Mouse (Mus musculus) activated CD4-positive, CD25-positive, alpha-beta regulatory T cell, adult 4 months (primary cell): ENCODE measurements around the gene Ppp1r9b. TPM values are rescaled to one million over a fixed set of nuclear protein-coding genes. Genes with fewer than 3 reads are reported as not detected.
A peak's percentile ranks its signal among the peaks of the same experiment; 100 is the strongest.
"Not testable (repeated sequence)": the region's sequence is repeated elsewhere in the genome, so short reads cannot be mapped to it uniquely, and the experiment has no call there.

Source experiments
- ATAC-seq: one replicate; pipeline ENCODE4 v1.8.0; 2017
- polyA plus RNA-seq, 2 experiments: library from polyadenylated mRNA; unstranded; fragments of 100-300 nt; shearing (Covaris generic); gene quantifications; one replicate each; pipeline ENCODE4 v1.2.1; 2017

Gene Ppp1r9b
- polyA plus RNA-seq, 2 experiments from 2014 or later: 23.1 to 24.0 TPM

- peak; percentile 55 for ATAC-seq
These were observed 7.3 kb downstream of the Ppp1r9b start for GRCm38 (mm10) chr11:94998041-94998531.

- no peak for ATAC-seq
These were observed 9.3 kb downstream of the Ppp1r9b start for GRCm38 (mm10) chr11:95000128-95000527.

- ATAC-seq: peak; percentile 64
These were observed 9.7 kb downstream of the Ppp1r9b start for GRCm38 (mm10) chr11:95000548-95000947.

DNA sequence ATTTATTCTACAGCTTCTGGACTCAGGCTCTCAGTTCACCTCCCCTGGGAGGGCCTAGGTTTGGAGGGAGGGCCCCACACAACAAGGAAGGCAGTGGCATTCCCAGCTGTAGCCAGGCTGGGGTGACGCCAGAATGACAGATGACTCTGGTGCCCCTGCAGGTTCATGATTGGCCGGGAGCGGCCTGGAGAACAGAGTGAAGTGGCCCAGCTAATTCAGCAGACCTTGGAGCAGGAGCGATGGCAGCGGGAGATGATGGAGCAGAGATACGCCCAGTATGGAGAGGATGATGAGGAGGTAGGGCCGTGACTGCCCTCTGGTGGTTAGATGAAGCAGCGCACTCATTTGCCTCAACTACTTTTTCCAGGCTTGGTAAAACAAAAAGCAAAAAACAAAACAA lies 10.2 kb downstream of the Ppp1r9b start:
- peak; percentile 30 for ATAC-seq

GRCm38 (mm10) chr11:95001584-95002347 lies 10.9 kb downstream of the Ppp1r9b start:
- no peak for ATAC-seq

GRCm38 (mm10) chr11:95002705-95003104 lies 11.9 kb downstream of the Ppp1r9b start:
- no peak for ATAC-seq

DNA sequence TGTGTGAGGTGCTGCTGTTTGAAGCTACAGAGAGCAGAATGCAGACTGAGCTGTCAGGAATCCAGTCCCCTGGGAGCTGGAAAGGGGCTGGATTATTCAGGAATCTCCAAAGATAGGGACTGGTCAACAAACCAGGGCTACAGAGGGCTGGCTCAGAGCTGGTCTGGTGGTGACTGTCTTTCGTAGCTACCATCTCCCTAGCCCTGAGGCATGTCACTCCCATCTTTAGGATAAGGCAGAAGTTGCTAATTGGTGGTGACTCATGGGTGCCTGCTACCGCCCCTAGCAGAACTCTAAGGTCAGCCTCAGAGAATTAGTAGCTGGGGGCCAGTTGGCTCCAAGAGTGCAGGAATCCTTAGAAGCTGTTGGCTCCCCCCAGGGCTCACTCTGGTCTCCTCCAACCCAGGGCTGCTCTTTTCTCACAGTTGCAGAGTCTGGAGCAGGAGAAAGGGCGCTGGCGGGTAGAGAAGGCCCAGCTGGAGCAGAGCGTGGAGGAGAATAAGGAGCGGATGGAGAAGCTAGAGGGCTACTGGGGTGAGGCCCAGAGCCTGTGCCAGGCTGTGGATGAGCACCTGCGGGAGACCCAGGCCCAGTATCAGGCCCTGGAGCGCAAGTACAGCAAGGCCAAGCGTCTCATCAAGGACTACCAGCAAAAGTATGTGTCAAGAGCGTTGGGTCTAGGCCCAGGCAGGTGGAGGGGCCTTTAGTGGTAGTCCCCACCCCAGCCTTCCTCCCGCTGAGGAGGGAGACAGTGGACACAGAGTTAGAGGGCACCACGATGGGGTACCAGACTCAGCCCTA lies 13.5 kb downstream of the Ppp1r9b start:
- ATAC-seq: no peak

DNA sequence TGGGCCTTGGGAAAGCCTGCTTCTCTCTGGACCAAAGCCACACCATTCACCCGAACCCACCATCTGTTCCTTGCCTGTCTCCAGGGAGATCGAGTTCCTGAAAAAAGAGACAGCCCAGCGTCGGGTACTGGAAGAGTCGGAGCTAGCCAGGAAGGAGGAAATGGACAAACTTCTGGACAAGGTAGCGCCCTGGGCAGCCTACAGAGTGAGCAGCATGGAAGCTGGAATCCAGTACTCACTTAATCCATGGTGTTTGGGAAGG lies 14.0 kb downstream of the Ppp1r9b start:
- no peak for ATAC-seq

GRCm38 (mm10) chr11:95006038-95006437 lies 15.2 kb downstream of the Ppp1r9b start:
- ATAC-seq: no peak

- ATAC-seq: peak; percentile 53
These were observed 15.8 kb downstream of the Ppp1r9b start for GRCm38 (mm10) chr11:95006525-95007219.

- no peak for ATAC-seq
These were observed 16.6 kb downstream of the Ppp1r9b start for GRCm38 (mm10) chr11:95007418-95007817.

DNA sequence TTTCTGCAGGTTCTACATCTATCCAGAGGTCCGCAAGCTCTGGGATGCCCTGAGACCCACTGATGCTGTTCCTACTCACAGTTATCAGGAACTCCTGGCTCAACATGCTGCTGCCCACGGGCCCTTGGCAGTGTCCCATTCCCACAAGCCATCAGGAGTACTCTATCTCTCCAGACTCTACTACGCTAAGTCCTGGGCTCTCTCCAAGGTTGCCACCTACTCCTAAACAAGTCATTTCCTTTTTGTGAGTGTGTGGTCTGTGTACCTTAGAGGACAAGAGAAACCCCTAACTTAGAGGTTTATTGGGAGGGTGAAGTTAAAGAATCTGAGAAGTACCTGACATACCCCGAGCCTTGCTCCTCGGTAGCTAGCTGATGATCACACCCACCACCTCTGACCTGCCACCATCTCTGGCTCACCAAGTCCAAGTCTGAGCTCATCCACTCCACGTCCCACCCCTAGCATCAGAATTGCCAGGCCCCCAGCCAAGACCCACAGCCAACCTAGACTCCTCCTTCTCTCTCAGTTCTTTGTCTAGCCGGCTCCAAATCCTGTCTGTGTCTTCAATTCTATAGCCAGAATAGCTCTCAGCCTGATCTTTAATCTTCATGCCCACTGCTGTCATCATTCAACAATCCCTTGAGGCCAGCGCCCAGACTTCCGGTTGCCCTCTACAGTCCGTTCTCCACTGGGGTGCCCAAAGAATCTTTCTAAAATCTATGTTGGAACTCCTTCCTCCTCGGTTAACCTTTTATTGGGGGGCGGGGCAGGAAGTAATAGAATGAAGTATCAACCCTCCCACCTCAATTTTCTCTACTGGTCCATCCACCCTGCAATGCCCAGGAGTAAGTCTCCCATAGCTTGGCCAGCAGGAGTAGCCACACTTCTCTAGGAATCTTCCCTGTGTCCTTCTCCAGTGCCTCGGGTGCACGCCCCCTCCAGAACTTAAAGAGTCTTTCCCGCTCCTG lies 18.1 kb downstream of the Ppp1r9b start:
- peak; percentile 25 for ATAC-seq

DNA sequence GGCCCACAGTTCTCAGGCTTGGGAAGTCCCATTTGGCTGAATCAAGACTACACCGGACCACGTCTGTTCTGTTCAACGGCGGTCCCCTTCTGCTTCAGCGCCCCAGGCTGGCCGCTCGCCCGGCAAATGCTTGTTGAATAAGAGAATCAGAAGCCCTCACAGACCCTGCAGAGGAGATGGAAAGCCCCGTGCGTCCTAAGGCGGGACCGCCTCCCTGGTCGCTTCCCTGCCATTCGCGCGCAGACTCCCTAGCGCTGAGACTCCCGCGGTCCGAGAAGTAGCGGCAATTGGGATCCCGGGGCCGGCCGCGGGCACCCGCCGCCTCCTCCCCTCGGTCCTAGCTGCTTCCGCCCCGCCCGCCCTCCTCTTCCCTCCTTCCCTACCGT lies 18.8 kb downstream of the Ppp1r9b start, which contains the start of gene Samd14:
TSS of gene Samd14 (plus strand) at position 251 of the 386 bp plus-strand sequence.
- no peak for ATAC-seq

DNA sequence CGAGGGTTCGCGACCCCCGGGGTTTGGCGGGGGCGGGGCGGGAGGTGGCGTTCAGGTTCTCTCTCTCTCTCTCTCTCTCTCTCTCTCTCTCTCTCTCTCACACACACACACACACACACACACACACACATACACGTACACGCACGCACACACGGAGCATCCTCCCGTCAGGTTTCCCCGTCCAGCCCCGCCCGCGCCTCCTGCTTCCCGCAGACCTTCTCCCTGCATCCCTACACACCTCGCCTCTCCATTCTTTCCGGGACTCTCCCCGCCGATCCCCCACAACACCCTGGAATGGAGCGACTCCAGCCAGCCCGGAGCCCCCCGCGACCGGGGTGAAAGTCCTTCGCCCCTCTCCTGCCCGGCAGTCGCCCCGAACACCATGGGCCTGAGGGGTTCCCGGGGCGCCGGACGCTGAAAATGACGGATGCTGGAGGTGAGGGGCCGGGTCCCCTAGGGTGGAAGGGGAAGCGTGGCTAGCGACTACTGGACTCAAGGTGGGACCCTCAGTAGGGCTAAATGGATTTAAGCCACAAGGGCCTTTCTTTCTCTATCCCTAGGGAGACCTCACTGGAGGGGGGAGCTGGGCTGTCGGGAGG lies 19.4 kb downstream of the Ppp1r9b start:
- ATAC-seq: no peak

DNA sequence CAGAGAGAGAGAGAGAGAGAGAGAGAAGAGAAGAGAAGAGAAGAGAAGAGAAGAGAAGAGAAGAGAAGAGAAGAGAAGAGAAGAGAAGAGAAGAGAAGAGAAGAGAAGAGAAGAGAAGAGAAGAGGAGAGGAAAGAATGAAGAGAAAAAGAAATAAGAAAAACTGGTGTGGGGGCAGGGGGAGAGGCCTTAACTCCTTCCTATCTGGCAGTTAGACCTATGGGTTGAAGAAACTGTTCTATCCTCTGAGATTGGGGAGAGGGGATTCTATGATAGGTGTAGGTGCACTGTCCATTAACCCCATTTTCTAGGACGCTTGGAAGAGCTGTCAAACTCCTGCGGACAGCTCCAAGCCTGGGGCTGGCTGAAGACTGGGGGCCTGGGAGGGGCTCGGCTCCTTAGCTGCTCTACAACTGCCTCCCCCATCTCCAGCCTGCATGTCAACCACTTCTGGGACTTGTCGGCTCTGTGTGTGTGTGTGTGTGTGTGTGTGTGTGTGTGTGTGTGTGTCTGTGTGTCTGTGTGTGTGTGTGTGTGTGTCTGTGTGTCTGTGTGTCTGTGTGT lies 20.1 kb downstream of the Ppp1r9b start:
- ATAC-seq: not testable (repeated sequence)

GRCm38 (mm10) chr11:95011416-95011815 lies 20.6 kb downstream of the Ppp1r9b start:
- no peak for ATAC-seq

DNA sequence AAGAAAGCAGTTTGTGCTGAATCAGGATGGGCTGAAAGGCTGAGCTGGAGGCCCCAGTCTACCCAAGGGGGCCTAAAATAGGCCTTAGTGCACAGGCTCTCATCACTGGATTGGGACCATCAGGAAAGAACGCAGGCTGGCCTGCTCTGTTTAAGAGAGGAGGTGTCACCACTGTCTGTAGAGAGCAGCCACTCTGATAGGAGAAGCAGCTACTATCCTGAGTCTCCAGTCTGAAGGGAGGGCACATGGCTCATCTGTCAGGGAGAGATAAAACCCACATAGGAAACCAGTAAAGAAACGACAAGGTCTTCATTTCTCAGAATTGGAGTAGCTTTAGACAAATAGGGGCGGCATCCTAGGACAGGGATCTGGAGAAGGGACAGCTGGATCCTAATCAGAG lies 21.2 kb downstream of the Ppp1r9b start:
- ATAC-seq: no peak

DNA sequence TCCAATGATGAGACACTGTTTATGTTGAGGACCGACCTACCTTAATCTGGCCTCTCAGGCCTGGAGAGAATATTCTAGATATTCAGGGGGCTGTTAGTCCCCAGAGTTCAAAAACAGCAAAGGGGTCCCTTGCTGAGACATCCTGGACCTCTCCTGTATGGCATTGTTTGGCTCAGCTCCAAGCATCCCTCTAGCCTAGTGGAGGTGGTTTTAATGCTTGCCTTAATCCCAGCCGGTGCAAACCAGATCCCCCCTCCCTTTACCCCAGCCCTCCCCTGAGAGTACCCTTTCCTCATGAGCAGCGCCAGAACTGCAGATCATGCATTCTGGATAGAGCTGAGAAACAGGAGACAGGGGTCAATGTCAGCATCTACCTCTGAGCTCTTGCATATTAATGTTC lies 21.7 kb downstream of the Ppp1r9b start:
- no peak for ATAC-seq

GRCm38 (mm10) chr11:95015484-95015883 lies 24.6 kb downstream of the Ppp1r9b start:
- ATAC-seq: no peak

DNA sequence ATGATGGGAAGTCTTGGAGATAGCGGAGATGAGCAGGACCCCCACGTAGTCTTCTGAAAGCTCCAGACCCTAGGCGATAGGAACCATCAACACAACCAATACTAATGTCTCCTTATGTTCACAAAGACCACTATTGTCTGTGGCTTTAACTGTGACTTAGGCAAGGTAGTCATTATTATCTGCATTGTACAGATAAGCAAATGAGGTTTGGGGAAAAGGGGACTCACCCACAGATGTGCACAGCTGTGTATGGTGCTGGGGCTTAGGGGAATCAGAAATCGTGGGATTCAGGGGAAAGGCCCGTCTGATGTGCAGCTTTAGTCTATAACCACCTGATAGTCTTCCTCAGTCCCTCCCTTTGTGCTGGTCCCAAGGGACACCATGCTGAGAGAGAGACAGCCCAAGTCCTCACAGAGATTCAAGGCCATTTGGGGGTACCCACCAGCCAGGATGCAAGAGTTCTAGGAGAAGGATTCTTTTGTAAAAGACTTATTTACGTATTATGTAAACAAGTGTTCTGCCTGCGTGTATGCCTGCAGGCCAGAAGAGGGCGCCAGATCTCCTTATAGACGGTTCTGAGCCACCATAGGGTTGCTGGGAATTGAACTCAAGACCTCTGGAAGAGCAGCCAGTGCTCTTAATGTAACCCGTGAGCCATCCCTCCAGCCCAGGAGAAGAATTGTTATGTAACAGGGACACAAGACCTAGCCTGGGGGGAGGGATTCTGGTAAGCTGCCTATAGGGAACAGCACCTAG lies 31.6 kb downstream of the Ppp1r9b start:
- ATAC-seq: no peak

- no peak for ATAC-seq
These were observed 32.6 kb downstream of the Ppp1r9b start for GRCm38 (mm10) chr11:95023481-95023880.
